Mouse (Mus musculus): Measurements from ENCODE around the gene Selenbp2.
A peak's percentile ranks its signal among the peaks of the same experiment; 100 is the strongest.
"Not testable (repeated sequence)": the region's sequence is repeated elsewhere in the genome, so short reads cannot be mapped to it uniquely, and the experiment has no call there.

The Selenbp2 gene

GRCm38 (mm10) chr3:94691694-94692093 is 1.7 kb upstream of the Selenbp2 start:
- not testable (repeated sequence) for DNase-seq (ENCODE audit: low read depth)

GRCm38 (mm10) chr3:94693874-94694273 is 518 bp downstream of the Selenbp2 start:
- DNase-seq (ENCODE audit: low read depth) = not testable (repeated sequence)

GRCm38 (mm10) chr3:94695591-94695990 is 2.2 kb downstream of the Selenbp2 start:
- DNase-seq (ENCODE audit: low read depth) = not testable (repeated sequence)

GRCm38 (mm10) chr3:94696257-94696656 is 2.9 kb downstream of the Selenbp2 start:
- not testable (repeated sequence) for DNase-seq (ENCODE audit: low read depth)

GRCm38 (mm10) chr3:94702163-94702810 is 8.9 kb downstream of the Selenbp2 start:
- DNase-seq (ENCODE audit: low read depth) = peak; percentile 56

- no peak for DNase-seq (ENCODE audit: low read depth)
These were observed 9.5 kb downstream of the Selenbp2 start for GRCm38 (mm10) chr3:94702856-94703255.

- not testable (repeated sequence) for DNase-seq (ENCODE audit: low read depth)
These were observed 10.0 kb downstream of the Selenbp2 start for GRCm38 (mm10) chr3:94703364-94703763.

GRCm38 (mm10) chr3:94710591-94710990 is 17.2 kb downstream of the Selenbp2 start:
- not testable (repeated sequence) for DNase-seq (ENCODE audit: low read depth)

GRCm38 (mm10) chr3:94713424-94713823 is 20.1 kb downstream of the Selenbp2 start:
- DNase-seq (ENCODE audit: low read depth) = not testable (repeated sequence)

GRCm38 (mm10) chr3:94718253-94718652 is 24.9 kb downstream of the Selenbp2 start:
- DNase-seq (ENCODE audit: low read depth) = not testable (repeated sequence)

- DNase-seq (ENCODE audit: low read depth) = not testable (repeated sequence)
These were observed 30.3 kb downstream of the Selenbp2 start for GRCm38 (mm10) chr3:94723637-94724036.

- no peak for DNase-seq (ENCODE audit: low read depth)
These were observed 52.3 kb downstream of the Selenbp2 start for GRCm38 (mm10) chr3:94745691-94746090.
